Mouse (Mus musculus) liver, embryonic 13.5 days (tissue): ENCODE results near the gene Ndufs2. TPM values are rescaled to one million over a fixed set of nuclear protein-coding genes. Genes with fewer than 3 reads are reported as not detected.

ENCODE experiments used
- ATAC-seq: fragments of 200-750 bp; cut with Nextera tagmentation; 2 replicates; pipeline ENCODE4 v1.8.0; 2017; ENCODE audit warnings: low read depth, mild to moderate bottlenecking, moderate number of reproducible peaks, moderate library complexity
- DNase-seq: peaks from one replicate; pipeline ENCODE4 v3.0.0; 2022
- H3K27ac ChIP-seq: fragments of 300-500 bp; sonication (generic); 2 replicates; pipeline ENCODE4 v1.5.1; 2015; ENCODE audit warnings: moderate library complexity, mild to moderate bottlenecking, inconsistent platforms
- H3K27me3 ChIP-seq: fragments of 300-500 bp; sonication (generic); 2 replicates; pipeline ENCODE4 v1.6.1; 2015; ENCODE audit warnings: mild to moderate bottlenecking, inconsistent platforms
- H3K36me3 ChIP-seq: fragments of 300-500 bp; sonication (generic); 2 replicates; pipeline ENCODE4 v1.6.1; 2015; ENCODE audit warnings: mild to moderate bottlenecking, inconsistent platforms
- H3K4me1 ChIP-seq: fragments of 300-500 bp; sonication (generic); replicated peaks from 2 replicates; pipeline ENCODE4 v1.6.1; 2015; ENCODE audit warnings: inconsistent platforms
- H3K4me2 ChIP-seq: fragments of 300-500 bp; sonication (generic); 2 replicates; pipeline ENCODE4 v1.6.1; 2015; ENCODE audit warnings: inconsistent platforms, mild to moderate bottlenecking, moderate library complexity
- H3K4me3 ChIP-seq: fragments of 300-500 bp; sonication (generic); replicated peaks from 2 replicates; pipeline ENCODE4 v1.5.1; 2015; ENCODE audit warnings: mild to moderate bottlenecking, inconsistent platforms
- H3K9ac ChIP-seq: fragments of 300-500 bp; sonication (generic); 2 replicates; pipeline ENCODE4 v1.6.1; 2015; ENCODE audit warnings: mild to moderate bottlenecking, inconsistent platforms
- H3K9me3 ChIP-seq: fragments of 300-500 bp; sonication (generic); replicated peaks from 2 replicates; pipeline ENCODE4 v1.6.1; 2016; ENCODE audit warnings: inconsistent platforms
- WGBS: fragments of 180-500 bp; shearing (Covaris S2); methylation state at CpG from one replicate; pipeline ENCODE4 v1.1.7; 2015; ENCODE audit not compliant: insufficient replicate concordance; 5-methylcytosine and 5-hydroxymethylcytosine counted together
- polyA plus RNA-seq: library from polyadenylated mRNA; unstranded; fragments of >200 nt; fragmentation: Nextera tagmentation; extraction: Ambion mirVana; gene quantifications from 2 replicates; pipeline ENCODE4 v1.2.1, GENCODE M21; 2015

Ndufs2 gene
- 152 and 167 TPM in 2 replicates for polyA plus RNA-seq

- peak within 1 kb of the TSS; percentile 36 for H3K4me2 ChIP-seq
- H3K27ac ChIP-seq = no peak within 1 kb of the TSS
- peaks cover 50% of the 10 kb centered on the region for H3K27me3 ChIP-seq
- H3K36me3 ChIP-seq = 0 out of 2 replicates have a peak, but pooled peaks cover under 1% of the 10 kb centered on the region
- ATAC-seq (no peak), DNase-seq (no peak)
- peaks cover 34% of the 10 kb centered on the region for H3K4me1 ChIP-seq
- H3K9me3 ChIP-seq = no peaks in the 10 kb centered on the region
- peak within 1 kb of the TSS; percentile 19; the same call in 1 of the 2 replicates for H3K4me3 ChIP-seq
- WGBS = 29% methylated on average over 26 of the region's 26 CpGs
- no peak within 1 kb of the TSS for H3K9ac ChIP-seq
These were observed at the start of gene Ndufs2 for GRCm38 (mm10) chr1:171250680-171251593. Gene Ndufs2, minus strand, starts transcription at chr1:171251388.

GRCm38 (mm10) chr1:171298226-171298625 lies 47.0 kb upstream of the Ndufs2 start:
- H3K27ac ChIP-seq = no peak overlapping the region
- H3K27me3 ChIP-seq = peaks cover 40% of the 10 kb centered on the region
- H3K4me1 ChIP-seq = peaks cover 10% of the 10 kb centered on the region
- H3K36me3 ChIP-seq = no peaks in the 10 kb centered on the region
- H3K9ac ChIP-seq = no peak overlapping the region
- no peaks in the 10 kb centered on the region for H3K9me3 ChIP-seq
- 46% methylated on average over 3 of the region's 3 CpGs for WGBS
- H3K4me3 ChIP-seq = no peak overlapping the region
- H3K4me2 ChIP-seq = no peak overlapping the region
- ATAC-seq (no peak), DNase-seq (no peak)

- peak overlapping the region; percentile 79 for H3K4me3 ChIP-seq
- peak overlapping the region; percentile 63 for H3K4me2 ChIP-seq
- no peaks in the 10 kb centered on the region for H3K9me3 ChIP-seq
- H3K36me3 ChIP-seq = peaks cover 6% of the 10 kb centered on the region
- peak overlapping the region; percentile 84 for H3K9ac ChIP-seq
- DNase-seq (no peak), ATAC-seq (no peak)
- H3K4me1 ChIP-seq = peaks cover 34% of the 10 kb centered on the region
- 6% methylated on average over 3 of the region's 3 CpGs for WGBS
- peak overlapping the region; percentile 87; the same call in 1 of the 2 replicates for H3K27ac ChIP-seq
- peaks cover 36% of the 10 kb centered on the region for H3K27me3 ChIP-seq
These were observed 43.8 kb upstream of the Ndufs2 start for GRCm38 (mm10) chr1:171295063-171295402.

- no peaks in the 10 kb centered on the region for H3K9me3 ChIP-seq
- peak within 1 kb of the TSS; percentile 87 for H3K27ac ChIP-seq
- ATAC-seq = peak; percentile 73
- DNase-seq = peak; percentile 74
- H3K4me2 ChIP-seq = peak within 1 kb of the TSS; percentile 63
- H3K36me3 ChIP-seq = peaks cover 11% of the 10 kb centered on the region
- under 1% methylated on average over 42 of the region's 42 CpGs for WGBS
- H3K9ac ChIP-seq = peak within 1 kb of the TSS; percentile 84
- peak within 1 kb of the TSS; percentile 79 for H3K4me3 ChIP-seq
- H3K4me1 ChIP-seq = peaks cover 34% of the 10 kb centered on the region
- peaks cover 36% of the 10 kb centered on the region for H3K27me3 ChIP-seq
These were observed 43.3 kb upstream of the Ndufs2 start, which contains the start of gene Ufc1 for GRCm38 (mm10) chr1:171294298-171295062. Gene Ufc1, minus strand, starts transcription at chr1:171295024.

GRCm38 (mm10) chr1:171293906-171294297 lies 42.7 kb upstream of the Ndufs2 start:
- Histone ChIP-seq H3K9ac (peak overlapping the region; percentile 84), H3K4me1 (peaks cover 37% of the 10 kb centered on the region), H3K4me3 (peak overlapping the region; percentile 79), H3K9me3 (no peaks in the 10 kb centered on the region), H3K27ac (peak overlapping the region; percentile 87), H3K27me3 (peaks cover 35% of the 10 kb centered on the region), H3K36me3 (peaks cover 17% of the 10 kb centered on the region), H3K4me2 (peak overlapping the region; percentile 63)
- WGBS = 38% methylated on average over 5 of the region's 5 CpGs
- DNase-seq (no peak), ATAC-seq (no peak)

GRCm38 (mm10) chr1:171293351-171293750 lies 42.2 kb upstream of the Ndufs2 start:
- 77% methylated on average over 3 of the region's 3 CpGs for WGBS
- H3K36me3 ChIP-seq = peaks cover 23% of the 10 kb centered on the region
- no peaks in the 10 kb centered on the region for H3K9me3 ChIP-seq
- DNase-seq (no peak), ATAC-seq (no peak)
- H3K9ac ChIP-seq = 0 out of 2 replicates have a peak overlapping the region, but pooled peaks have one; percentile 84
- peak overlapping the region; percentile 79 for H3K4me3 ChIP-seq
- peaks cover 30% of the 10 kb centered on the region for H3K27me3 ChIP-seq
- peak overlapping the region; percentile 63 for H3K4me2 ChIP-seq
- H3K27ac ChIP-seq = no peak overlapping the region
- peaks cover 42% of the 10 kb centered on the region for H3K4me1 ChIP-seq

GRCm38 (mm10) chr1:171288328-171288727 lies 37.1 kb upstream of the Ndufs2 start:
- H3K9ac ChIP-seq = peak overlapping the region; percentile 96
- DNase-seq (no peak), ATAC-seq (no peak)
- peak overlapping the region; percentile 62 for H3K27ac ChIP-seq
- no peaks in the 10 kb centered on the region for H3K27me3 ChIP-seq
- H3K4me1 ChIP-seq = peaks cover 75% of the 10 kb centered on the region
- peak overlapping the region; percentile 83 for H3K4me2 ChIP-seq
- H3K36me3 ChIP-seq = peaks cover 52% of the 10 kb centered on the region
- no peaks in the 10 kb centered on the region for H3K9me3 ChIP-seq
- peak overlapping the region; percentile 93; the same call in 1 of the 2 replicates for H3K4me3 ChIP-seq
- 63% methylated on average over 4 of the region's 4 CpGs for WGBS

- ATAC-seq (peak; percentile 93), DNase-seq (peak; percentile 90)
- no peaks in the 10 kb centered on the region for H3K27me3 ChIP-seq
- H3K9ac ChIP-seq = peak within 1 kb of the TSS; percentile 96
- peaks cover 57% of the 10 kb centered on the region for H3K36me3 ChIP-seq
- peak within 1 kb of the TSS; percentile 93 for H3K4me3 ChIP-seq
- H3K4me2 ChIP-seq = peak within 1 kb of the TSS; percentile 83
- 2% methylated on average over 49 of the region's 49 CpGs for WGBS
- peak within 1 kb of the TSS; percentile 91 for H3K27ac ChIP-seq
- peaks cover 75% of the 10 kb centered on the region for H3K4me1 ChIP-seq
- H3K9me3 ChIP-seq = no peaks in the 10 kb centered on the region
These were observed 36.2 kb upstream of the Ndufs2 start, which contains the start of gene Usp21 for GRCm38 (mm10) chr1:171287136-171288081. Gene Usp21, minus strand, starts transcription at chr1:171287991.

- Histone ChIP-seq H3K36me3 (peaks cover 61% of the 10 kb centered on the region), H3K9me3 (no peaks in the 10 kb centered on the region), H3K27me3 (no peaks in the 10 kb centered on the region), H3K9ac (peak overlapping the region; percentile 96), H3K4me1 (peaks cover 71% of the 10 kb centered on the region), H3K27ac (no peak overlapping the region; the same call in 1 of the 2 replicates), H3K4me2 (peak overlapping the region; percentile 83), H3K4me3 (peak overlapping the region; percentile 93)
- DNase-seq = no peak
- no peak for ATAC-seq
- 87% methylated on average over 19 of the region's 19 CpGs for WGBS
These were observed 35.3 kb upstream of the Ndufs2 start for GRCm38 (mm10) chr1:171286517-171286916.
